Mouse (Mus musculus) T-cell, adult 2 months (primary cell): Measurements from ENCODE around the gene Obsl1.
A peak's percentile ranks its signal among the peaks of the same experiment; 100 is the strongest.

Experiments used
- DNase-seq: peaks from one replicate; pipeline ENCODE4 v3.0.0; 2022; ENCODE audit warnings: low spot score

The Obsl1 gene

GRCm38 (mm10) chr1:75487040-75487404 is 19.2 kb downstream of the Obsl1 start:
- no peak for DNase-seq

DNA sequence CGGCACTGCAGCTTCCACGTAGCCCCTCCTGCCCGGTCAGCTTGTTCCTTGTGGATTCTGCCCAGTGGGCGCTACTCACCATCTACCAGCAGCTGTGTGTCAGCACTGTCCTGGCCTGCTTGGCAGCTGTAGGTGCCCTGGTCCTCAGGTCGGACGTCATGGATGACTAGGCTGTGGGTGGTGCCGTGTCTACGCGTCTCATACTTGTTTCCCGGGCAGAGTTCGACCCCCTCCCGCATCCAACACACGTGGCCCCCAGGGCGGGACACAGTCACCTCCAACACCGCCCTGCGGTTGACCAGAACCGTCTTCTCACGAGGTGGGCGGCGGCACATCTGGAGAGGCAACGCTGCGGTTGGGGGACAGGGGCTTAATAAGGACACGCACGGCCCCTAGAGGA is 19.7 kb downstream of the Obsl1 start:
- peak; percentile 16 for DNase-seq

- no peak for DNase-seq
Observed at GRCm38 (mm10) chr1:75480735-75481134, 25.5 kb downstream of the Obsl1 start.

DNA sequence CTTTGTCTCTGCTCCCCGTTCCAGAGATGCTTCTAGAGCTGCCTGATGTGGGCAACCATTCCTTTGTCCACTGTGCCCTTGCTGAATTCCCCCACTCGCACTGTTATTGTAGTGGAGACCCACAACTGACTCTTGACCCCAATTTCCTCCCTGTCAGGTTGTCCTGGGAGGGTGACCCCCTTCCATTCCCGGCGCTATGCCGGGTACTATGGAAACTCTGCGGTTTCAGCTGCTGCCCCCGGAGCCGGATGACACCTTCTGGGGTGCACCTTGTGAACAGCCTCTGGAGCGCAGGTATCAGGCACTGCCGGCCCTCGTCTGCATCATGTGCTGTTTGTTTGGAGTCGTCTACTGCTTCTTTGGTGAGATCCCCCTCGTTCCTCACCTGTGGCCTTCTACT is 26.2 kb downstream of the Obsl1 start:
- no peak for DNase-seq

DNA sequence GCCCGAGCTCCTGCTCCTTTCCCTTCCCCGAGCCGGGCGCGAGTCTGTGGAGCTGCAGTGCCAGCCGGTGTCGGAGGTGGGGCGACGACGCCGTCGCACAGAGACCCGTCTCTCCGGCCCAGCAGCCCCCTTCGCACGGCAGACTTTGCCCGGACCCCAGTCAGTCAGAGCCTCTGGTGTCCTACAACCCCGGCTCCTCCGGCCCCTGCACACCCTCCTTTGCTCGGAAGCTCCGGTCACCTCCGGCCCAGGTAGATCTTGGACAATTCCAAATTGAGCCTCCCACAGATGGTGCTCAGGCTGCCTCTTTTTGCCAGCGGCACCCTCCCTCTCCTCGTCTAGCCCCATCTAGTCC is 26.6 kb downstream of the Obsl1 start:
- DNase-seq, result no peak

GRCm38 (mm10) chr1:75478916-75479634 is 27.2 kb downstream of the Obsl1 start, which contains the start of the genes Chpf and Tmem198:
Gene Chpf, minus strand, starts transcription at chr1:75479307.
Gene Tmem198, plus strand, starts transcription at chr1:75479532.
- DNase-seq, result peak; percentile 94

- no peak for DNase-seq
Observed at GRCm38 (mm10) chr1:75478497-75478896, 27.8 kb downstream of the Obsl1 start.

GRCm38 (mm10) chr1:75477966-75478290 is 28.3 kb downstream of the Obsl1 start:
- DNase-seq, result no peak

DNA sequence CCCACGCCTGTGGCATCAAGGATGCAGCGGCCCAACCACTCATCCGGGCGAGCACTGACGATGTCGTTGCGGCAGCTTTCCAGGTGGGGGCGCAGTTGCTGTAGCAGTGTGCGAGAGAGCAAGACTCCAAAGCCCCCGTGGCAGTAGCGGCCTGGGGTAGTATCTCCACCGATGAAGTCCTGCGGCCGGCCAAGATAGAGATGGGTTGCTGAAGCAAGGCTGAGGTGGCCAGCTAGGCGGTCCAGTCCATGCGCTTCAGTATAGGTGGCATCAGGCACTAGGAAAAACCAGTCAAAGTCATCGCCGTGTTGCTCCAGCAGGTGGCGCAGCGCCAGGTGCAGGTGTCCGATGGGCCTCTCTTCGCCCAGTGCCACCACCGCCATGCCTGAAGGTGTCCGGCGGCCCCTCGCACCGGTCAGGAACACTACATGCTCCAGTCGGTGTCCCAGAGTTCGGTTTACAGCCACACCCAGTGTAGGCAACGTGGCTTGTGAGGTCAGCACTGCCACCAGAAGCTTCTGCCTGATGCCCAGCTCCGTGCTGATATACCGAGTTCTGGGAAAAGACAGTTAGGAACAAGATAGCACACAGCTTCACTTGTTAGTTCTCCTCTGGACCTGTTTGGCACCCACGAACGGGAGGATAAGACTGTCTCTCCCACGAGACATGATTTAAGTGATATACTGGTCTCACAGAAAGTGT is 28.8 kb downstream of the Obsl1 start:
- DNase-seq, result peak; percentile 70

DNA sequence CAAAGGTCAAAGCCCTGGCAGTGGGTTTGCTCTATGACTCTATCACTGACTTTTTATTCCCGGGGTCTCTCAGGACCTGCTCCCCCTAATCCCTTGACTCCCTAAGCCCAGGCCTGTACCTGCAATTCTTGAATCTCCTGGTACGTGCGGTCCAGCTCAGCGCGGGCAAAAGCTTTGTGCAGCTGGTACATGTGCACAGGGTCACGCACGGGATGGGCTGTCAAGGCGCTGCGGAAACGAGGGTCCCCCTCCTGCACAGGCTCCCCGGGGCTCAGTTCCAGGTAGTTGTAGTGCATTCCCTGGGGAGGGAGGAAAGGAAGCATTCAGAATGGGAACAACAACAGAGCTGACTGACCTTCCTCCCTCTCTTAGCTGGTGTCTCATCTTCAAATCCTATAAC is 29.8 kb downstream of the Obsl1 start:
- DNase-seq, result no peak

DNA sequence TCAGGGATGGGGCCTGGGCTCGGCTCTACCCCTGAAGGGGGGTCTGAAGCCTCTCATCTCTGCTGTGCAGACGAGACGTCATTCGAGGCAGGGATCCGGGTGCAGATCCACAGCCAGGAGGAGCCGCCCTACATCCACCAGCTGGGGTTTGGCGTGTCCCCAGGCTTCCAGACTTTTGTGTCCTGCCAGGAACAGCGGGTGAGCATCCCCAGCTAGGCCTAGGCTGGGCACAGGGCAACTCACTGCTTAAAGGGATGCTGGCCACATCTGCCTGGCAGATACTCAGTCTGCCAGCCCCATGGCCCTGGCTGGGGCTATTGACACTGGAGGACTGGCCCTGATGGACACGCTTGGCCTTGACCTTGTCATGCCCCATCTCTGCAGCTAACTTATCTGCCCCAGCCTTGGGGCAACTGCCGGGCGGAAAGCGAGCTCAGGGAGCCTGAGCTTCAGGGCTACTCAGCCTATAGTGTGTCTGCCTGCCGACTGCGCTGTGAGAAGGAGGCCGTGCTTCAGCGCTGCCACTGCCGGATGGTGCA is 36.9 kb downstream of the Obsl1 start:
- no peak for DNase-seq

DNA sequence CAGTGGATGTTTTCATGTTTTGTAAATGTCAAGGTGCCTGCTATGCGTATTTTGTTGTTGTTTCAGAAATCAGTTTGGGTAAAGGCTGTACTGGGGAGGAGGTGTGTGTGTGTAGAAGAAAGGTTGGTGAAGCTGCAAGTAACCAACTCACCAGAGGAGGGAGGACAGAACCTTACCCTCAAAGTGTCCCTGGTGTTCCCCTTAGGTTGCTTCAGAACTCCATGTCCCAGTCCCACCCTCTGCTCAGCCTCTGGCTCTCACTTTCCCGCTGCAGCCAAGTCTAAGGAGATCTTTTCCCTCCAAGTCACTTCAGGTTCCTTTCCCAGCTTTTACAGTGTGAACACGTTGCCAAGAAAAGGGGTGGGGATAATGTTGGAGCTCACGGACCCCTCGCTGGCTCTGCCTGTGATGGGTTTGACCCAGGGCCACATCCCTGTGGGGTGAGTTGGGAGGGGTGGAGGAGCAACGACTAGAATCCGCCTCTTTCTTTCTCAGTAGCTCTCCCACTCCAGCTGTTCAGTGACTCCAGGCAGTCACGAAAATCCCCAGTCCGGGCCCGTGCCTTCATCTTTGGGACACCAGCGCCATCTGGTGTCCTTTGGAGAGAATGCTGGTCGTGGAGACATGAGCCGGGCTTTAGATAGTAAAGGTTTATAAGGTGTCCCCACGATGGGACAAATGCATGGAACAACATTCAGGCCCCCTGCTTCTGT is 38.9 kb downstream of the Obsl1 start:
- peak; percentile 67 for DNase-seq

GRCm38 (mm10) chr1:75463652-75464204 is 42.5 kb downstream of the Obsl1 start:
- no peak for DNase-seq

DNA sequence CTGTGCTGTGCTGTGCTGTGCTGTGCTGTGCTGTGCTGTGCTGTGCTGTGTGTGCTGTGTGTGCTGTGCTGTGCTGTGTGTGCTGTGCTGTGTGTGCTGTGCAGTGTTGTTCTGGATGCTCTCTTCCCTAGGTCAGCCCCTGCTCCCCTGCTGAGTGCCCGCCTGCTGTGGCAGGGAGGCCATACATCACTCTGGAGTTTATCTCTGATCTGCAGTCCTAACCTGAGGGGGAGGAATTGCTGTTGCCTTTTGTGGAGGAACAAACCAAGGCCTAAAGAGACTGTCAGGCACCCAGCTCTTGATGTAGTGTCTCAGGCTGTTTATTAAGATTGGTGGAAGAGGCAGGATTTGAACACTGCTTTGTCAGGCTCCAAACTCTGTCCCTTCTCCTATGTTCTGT is 43.6 kb downstream of the Obsl1 start:
- no peak for DNase-seq

GRCm38 (mm10) chr1:75460297-75460696 is 46.0 kb downstream of the Obsl1 start:
- DNase-seq, result no peak

DNA sequence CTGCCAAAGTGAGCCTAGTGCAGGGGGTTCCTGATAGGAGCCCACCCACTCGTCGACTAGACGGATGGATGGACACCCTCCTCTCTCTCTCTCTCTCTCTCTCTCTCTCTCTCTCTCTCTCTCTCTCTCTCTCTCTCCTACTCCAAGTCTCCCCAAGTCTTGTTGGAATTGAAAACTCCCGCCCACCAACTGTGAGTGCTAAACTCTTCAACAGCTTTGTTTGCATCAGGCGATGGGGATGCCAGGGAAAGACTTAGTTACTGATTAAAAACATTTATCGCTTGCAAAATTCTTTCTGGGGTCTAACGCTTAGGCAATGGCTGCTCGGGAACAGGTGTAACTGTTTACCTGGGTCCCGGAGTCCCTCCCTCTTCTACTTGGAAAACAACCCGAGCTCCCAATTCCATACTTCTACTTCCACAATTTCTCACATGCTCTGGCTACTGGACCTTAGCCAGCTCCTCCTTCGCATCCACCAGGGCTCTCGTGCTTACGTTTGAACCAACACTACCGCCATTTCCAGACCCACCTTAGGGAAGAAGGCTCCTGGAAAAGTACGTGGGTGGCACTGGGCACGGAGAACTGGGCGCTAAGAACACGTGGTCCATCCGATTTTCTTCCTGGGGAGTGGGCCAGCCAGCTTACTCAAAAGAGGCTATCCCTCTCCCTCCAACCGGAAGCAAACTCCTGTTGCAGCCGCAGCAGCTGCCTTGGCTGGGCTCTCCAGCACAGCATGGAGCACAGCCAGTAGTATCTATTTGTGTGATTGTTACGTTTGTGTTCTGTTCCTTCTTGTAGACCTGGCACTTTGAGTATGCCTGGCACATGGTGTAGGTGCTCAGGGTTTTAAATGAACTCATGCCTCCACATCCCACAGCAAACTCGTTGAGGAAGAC is 47.2 kb downstream of the Obsl1 start:
- no peak for DNase-seq

- no peak for DNase-seq
Observed at GRCm38 (mm10) chr1:75458025-75458788, 48.0 kb downstream of the Obsl1 start.

DNA sequence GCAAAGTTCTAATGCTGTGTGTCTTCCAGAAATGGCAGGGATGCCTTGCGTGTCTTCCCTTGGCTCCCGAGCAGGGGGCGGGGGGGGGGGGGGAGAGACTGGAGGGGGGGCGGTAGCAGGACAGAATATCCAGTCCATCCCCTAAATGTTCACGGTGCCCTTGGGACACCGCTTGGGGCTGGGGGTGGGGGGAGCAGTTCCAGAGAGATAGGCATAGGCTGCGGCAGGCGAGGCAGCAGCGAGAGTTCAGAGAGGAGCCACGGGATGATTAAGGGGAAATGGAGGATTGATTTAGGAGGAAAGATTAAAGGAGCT is 48.6 kb downstream of the Obsl1 start:
- DNase-seq, result no peak

GRCm38 (mm10) chr1:75456746-75457564 is 49.3 kb downstream of the Obsl1 start:
- no peak for DNase-seq

- DNase-seq, result no peak
Observed at GRCm38 (mm10) chr1:75455948-75456347, 50.3 kb downstream of the Obsl1 start.
